Mouse (Mus musculus): ENCODE measurements around the gene Mrpl58.

DNA sequence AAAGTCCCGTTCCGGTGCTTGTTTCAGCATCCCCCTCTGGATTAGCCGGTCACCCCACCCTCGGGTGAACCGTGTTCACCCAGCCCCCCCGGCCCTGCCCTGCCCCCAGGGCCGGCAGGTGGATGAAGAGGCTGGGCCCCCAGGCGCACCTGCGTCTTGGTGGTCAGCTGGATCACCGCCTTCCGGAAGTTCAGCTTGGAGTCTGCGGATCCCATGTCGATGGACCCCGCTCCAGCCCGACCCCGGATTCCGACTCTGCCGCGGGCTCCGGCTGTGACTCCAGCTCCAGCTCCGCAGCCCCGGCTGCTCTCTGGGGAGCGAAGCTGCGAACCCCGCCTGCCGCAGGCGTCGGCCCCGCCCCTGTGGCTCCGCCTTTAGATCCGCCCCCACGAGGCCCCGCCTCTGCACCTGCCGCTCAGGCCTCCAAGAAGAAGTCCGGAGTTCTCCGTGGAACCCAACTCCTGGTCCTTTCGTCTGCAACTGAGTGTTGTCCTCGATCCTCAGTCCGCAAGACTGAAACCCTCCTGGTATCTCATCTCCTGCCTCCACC lies 36.1 kb upstream of the Mrpl58 start, which contains the start of gene Hid1:
- TF ChIP-seq CTCF (IDR thresholded peaks at IDR 0.05; ENCODE audit: low read depth, low read length) (no peak), TAL1 (conservative IDR thresholded peaks at IDR 0.05; ENCODE audit: low read depth, low read length) (no peak)
